Mouse (Mus musculus) embryonic facial prominence, embryonic 15.5 days (tissue): ENCODE results near the gene Zdhhc6. TPM values are rescaled to one million over a fixed set of nuclear protein-coding genes. Genes with fewer than 3 reads are reported as not detected.

Experiments used
- ATAC-seq: fragments of 200-750 bp; cut with Nextera tagmentation; 2 replicates; pipeline ENCODE4 v1.8.0; 2017; ENCODE audit warnings: low read depth, moderate TSS enrichment; ENCODE audit not compliant: insufficient number of reproducible peaks, low FRiP score, low TSS enrichment
- H3K27ac ChIP-seq: fragments of 300-500 bp; sonication (generic); replicated peaks from 2 replicates; pipeline ENCODE4 v1.5.1; 2015; ENCODE audit warnings: mild to moderate bottlenecking, inconsistent platforms
- H3K27me3 ChIP-seq: fragments of 300-500 bp; sonication (generic); 2 replicates; pipeline ENCODE4 v1.6.1; 2015; ENCODE audit warnings: inconsistent platforms
- H3K36me3 ChIP-seq: fragments of 300-500 bp; sonication (generic); 2 replicates; pipeline ENCODE4 v1.6.1; 2015; ENCODE audit warnings: mild to moderate bottlenecking, inconsistent platforms
- H3K4me1 ChIP-seq: fragments of 300-500 bp; sonication (generic); 2 replicates; pipeline ENCODE4 v1.6.1; 2015; ENCODE audit warnings: inconsistent platforms
- H3K4me2 ChIP-seq: fragments of 300-500 bp; sonication (generic); replicated peaks from 2 replicates; pipeline ENCODE4 v1.6.1; 2015; ENCODE audit warnings: mild to moderate bottlenecking, inconsistent platforms
- H3K4me3 ChIP-seq: fragments of 300-500 bp; sonication (generic); replicated peaks from 2 replicates; pipeline ENCODE4 v1.5.1; 2015; ENCODE audit warnings: mild to moderate bottlenecking, inconsistent platforms
- H3K9ac ChIP-seq: fragments of 300-500 bp; sonication (generic); 2 replicates; pipeline ENCODE4 v1.6.1; 2015; ENCODE audit warnings: inconsistent platforms
- H3K9me3 ChIP-seq: fragments of 300-500 bp; sonication (generic); replicated peaks from 2 replicates; pipeline ENCODE4 v1.6.1; 2016; ENCODE audit warnings: inconsistent platforms
- WGBS: fragments of 180-500 bp; shearing (Covaris S2); methylation state at CpG from one replicate; pipeline ENCODE4 v1.1.7; 2015; 5-methylcytosine and 5-hydroxymethylcytosine counted together
- polyA plus RNA-seq: library from polyadenylated mRNA; unstranded; fragments of >200 nt; fragmentation: Nextera tagmentation; extraction: Ambion mirVana; gene quantifications from 2 replicates; pipeline ENCODE4 v1.2.1, GENCODE M21; 2015

Gene Zdhhc6
- polyA plus RNA-seq, 1 experiment from 2014 or later: 78.7 TPM

DNA sequence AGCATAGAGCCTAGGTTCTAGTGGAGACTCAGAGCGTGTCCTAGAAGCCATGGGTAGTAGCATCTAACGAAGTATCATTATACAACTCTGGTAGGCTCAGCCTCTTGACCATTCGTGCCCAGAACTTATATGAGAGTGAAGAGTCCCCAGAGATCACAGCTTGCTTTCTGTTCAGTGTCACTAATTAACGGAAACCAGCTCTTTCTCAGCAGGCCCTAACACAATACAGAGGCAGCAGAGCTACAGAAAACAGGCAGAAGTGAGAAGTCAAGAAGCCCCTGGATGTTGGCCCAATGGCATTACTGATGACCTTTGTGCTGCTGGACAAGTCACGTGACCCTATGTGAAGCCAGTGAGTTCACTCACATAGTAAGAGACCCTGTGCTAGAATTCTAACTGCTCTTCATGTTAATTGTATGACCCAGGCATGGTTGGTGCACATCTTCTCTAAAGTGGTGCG is 74.6 kb downstream of the Zdhhc6 start, which contains the start of gene Gucy2g:
Gucy2g (minus strand) TSS at position 51 of the 460 bp plus-strand sequence.
- Histone ChIP-seq H3K4me3 (no peak within 1 kb of the TSS), H3K27ac (no peak within 1 kb of the TSS), H3K9ac (no peak within 1 kb of the TSS), H3K9me3 (no peaks in the 10 kb centered on the region), H3K4me1 (peaks cover 8% of the 10 kb centered on the region), H3K36me3 (no peaks in the 10 kb centered on the region), H3K27me3 (no peaks in the 10 kb centered on the region), H3K4me2 (no peak within 1 kb of the TSS)
- no peak for ATAC-seq
- 76% methylated on average over 6 of the region's 6 CpGs for WGBS

DNA sequence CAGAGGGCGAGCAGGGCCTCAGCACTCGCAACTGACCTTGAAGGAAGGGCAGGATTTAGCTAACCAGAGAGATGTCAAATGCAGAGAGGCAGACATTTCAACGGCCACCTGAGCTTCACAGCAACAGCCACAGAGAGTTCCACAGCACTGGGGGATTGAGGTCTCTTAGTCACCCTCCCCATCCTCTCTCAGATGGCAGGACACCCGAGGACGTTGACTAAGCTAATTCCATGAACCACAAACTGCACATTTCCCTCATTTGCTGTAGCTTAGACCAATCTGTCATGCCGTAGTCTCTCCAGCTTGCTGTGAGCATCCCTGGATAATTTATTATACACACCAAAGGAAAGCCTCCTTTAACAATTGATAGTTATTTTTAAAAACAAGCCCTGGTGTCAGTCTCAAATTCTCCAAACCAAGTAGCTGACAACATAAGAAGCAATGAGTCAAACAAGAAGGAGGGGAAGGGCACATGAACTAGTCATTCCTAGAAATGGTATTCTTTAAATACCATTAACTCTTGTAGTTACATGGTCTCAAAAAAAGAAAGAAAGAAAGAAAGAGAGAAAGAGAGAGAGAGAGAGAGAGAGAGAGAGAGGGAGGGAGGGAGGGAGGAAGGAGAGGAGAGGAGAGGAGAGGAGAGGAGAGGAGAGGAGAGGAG is 75.9 kb downstream of the Zdhhc6 start:
- Histone ChIP-seq H3K9me3 (no peaks in the 10 kb centered on the region), H3K4me2 (no peak overlapping the region), H3K4me1 (peaks cover under 1% of the 10 kb centered on the region; the same call in 1 of the 2 replicates), H3K36me3 (no peaks in the 10 kb centered on the region), H3K4me3 (no peak overlapping the region), H3K27ac (no peak overlapping the region), H3K27me3 (no peaks in the 10 kb centered on the region), H3K9ac (no peak overlapping the region)
- no peak for ATAC-seq
- WGBS: 66% methylated on average over 6 of the region's 6 CpGs

DNA sequence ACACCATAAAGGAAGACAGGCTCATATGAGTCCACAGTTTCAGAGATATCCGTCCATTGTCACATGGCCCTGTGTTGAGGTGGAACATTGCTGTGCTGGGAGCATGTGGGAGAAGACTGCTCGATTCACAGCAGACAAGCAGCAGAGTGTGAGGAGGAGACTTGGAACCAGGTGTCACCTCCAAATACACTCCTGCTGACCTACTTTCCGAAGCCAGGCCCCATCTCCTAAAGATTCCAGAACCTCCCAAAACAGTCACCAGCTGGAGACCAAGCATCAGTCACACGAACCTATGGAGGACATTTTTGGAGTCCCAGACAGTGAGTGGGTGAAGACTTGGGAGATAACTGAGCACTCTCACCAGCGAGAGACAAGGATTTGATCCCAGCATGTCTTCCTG is 79.3 kb downstream of the Zdhhc6 start:
- Histone ChIP-seq H3K9me3 (no peaks in the 10 kb centered on the region), H3K27me3 (no peaks in the 10 kb centered on the region), H3K36me3 (no peaks in the 10 kb centered on the region), H3K27ac (no peak overlapping the region), H3K4me2 (no peak overlapping the region), H3K4me3 (no peak overlapping the region), H3K9ac (no peak overlapping the region), H3K4me1 (no peaks in the 10 kb centered on the region)
- ATAC-seq: no peak
- 87% methylated on average over 5 of the region's 5 CpGs for WGBS

DNA sequence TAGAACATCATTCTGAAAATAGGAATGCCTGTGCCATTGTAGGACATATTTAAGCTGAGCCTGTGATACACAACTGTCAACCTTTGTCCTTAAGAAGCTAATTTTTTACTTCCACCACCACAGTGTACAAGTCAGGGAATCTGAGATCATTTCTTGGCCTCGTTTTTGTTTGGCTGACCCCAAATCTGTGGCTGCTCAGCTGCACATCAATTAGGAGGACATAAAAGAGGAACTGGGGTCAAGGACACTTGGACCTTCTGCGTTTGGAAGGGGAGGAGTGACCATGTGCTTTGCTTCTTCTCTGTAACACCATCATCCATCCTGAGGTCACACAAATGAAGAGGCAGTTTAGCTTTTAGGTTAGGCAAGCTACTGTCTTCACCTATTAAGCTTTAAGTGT is 79.8 kb downstream of the Zdhhc6 start:
- Histone ChIP-seq H3K27ac (no peak overlapping the region), H3K9ac (no peak overlapping the region), H3K4me3 (no peak overlapping the region), H3K4me2 (no peak overlapping the region), H3K36me3 (no peaks in the 10 kb centered on the region), H3K9me3 (no peaks in the 10 kb centered on the region), H3K27me3 (no peaks in the 10 kb centered on the region), H3K4me1 (no peaks in the 10 kb centered on the region)
- ATAC-seq: no peak
- WGBS: 34% methylated on average over 2 of the region's 2 CpGs

DNA sequence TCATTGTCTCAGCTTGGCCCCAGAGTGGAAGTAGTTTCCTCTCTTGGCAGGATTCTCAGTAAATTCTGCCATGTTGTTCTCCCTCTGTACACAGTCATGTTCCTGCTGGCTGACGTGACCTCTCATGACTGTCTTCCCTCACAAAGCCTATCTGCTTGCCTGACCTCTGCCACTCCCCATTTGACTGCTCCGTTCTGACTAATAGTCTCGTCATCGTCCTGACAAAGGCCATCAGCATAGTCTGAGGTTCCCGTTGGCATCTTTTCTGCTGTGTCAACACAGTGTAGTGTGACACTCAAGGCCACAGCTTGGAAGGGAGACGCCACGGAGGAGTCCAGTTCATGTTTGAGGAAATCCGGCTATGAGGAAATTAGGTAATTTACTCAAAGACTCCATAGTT is 83.7 kb downstream of the Zdhhc6 start:
- no peak overlapping the region for H3K4me3 ChIP-seq
- H3K27me3 ChIP-seq: no peaks in the 10 kb centered on the region
- H3K9ac ChIP-seq: no peak overlapping the region
- ATAC-seq: no peak
- 56% methylated on average over 8 of the region's 8 CpGs for WGBS
- H3K36me3 ChIP-seq: no peaks in the 10 kb centered on the region
- no peak overlapping the region for H3K27ac ChIP-seq
- H3K4me2 ChIP-seq: no peak overlapping the region
- H3K9me3 ChIP-seq: no peaks in the 10 kb centered on the region
- no peaks in the 10 kb centered on the region for H3K4me1 ChIP-seq

DNA sequence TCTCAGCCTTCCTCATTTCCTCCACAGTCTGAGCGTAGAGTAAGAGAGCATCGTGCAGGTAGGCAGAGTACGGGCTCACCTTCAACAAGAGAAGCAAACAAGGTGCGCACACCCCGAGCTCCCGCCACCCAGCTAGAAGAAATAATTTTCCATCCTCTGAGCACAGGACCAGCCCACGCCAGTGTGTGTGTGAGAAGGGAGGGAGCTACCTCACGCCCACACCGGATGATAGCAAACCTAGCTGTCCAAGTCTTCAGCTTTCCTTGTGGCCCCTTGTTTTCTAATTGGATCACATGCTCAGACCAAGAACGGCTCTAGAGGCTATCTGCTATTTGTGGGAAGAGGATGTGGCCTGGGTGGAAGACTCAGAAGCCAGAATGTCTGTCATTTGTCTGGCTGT is 84.8 kb downstream of the Zdhhc6 start:
- ATAC-seq: no peak
- Histone ChIP-seq H3K9me3 (no peaks in the 10 kb centered on the region), H3K4me2 (no peak overlapping the region), H3K27me3 (no peaks in the 10 kb centered on the region), H3K9ac (no peak overlapping the region), H3K36me3 (no peaks in the 10 kb centered on the region), H3K4me1 (no peaks in the 10 kb centered on the region), H3K4me3 (no peak overlapping the region), H3K27ac (no peak overlapping the region)
- WGBS: 80% methylated on average over 10 of the region's 10 CpGs

DNA sequence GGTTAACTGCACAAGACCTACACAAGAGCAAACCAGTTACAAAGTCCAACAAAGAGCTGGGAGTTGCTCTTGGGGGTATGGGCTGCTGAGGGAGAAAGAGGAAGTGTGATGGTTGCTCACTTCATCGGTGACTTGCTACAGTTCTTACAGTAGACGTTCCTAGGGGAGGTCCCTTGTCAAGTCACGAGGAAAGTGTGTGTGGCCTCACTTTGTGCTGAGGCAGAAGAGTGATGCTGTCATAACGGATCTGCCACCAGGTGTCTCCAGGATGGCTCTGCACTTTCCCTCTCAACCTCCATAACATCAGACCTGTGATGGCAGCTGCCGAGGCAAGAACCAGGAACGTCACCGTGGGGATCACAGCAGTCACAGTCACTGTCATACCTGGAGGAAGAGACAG is 88.7 kb downstream of the Zdhhc6 start:
- WGBS: 79% methylated on average over 7 of the region's 7 CpGs
- Histone ChIP-seq H3K27ac (no peak overlapping the region), H3K27me3 (no peaks in the 10 kb centered on the region), H3K4me1 (no peaks in the 10 kb centered on the region), H3K36me3 (no peaks in the 10 kb centered on the region), H3K4me2 (no peak overlapping the region), H3K9ac (no peak overlapping the region), H3K9me3 (no peaks in the 10 kb centered on the region), H3K4me3 (no peak overlapping the region)
- no peak for ATAC-seq

DNA sequence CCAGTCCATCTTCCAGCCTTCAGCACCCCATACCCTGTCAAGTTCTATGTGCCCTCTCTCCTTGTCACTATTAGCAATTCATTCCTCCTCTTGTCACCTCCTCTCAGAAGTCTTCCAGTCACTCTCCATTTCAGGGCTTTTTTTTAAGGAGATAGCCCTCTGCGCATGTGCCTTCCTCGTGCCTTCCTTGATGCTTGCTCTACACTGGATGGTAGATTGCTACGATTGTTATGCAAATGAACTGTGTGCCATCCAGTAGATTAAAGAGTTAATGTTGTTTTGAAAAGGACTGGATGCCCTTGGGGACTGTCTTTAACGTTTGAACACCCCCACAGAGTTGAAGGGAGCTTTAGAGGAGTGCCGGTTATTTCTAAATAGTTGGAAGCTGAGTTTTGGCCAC is 89.2 kb downstream of the Zdhhc6 start:
- Histone ChIP-seq H3K4me2 (no peak overlapping the region), H3K36me3 (no peaks in the 10 kb centered on the region), H3K4me3 (no peak overlapping the region), H3K9ac (no peak overlapping the region), H3K27me3 (no peaks in the 10 kb centered on the region), H3K4me1 (no peaks in the 10 kb centered on the region), H3K9me3 (no peaks in the 10 kb centered on the region), H3K27ac (no peak overlapping the region)
- 54% methylated on average over 5 of the region's 5 CpGs for WGBS
- ATAC-seq: no peak

DNA sequence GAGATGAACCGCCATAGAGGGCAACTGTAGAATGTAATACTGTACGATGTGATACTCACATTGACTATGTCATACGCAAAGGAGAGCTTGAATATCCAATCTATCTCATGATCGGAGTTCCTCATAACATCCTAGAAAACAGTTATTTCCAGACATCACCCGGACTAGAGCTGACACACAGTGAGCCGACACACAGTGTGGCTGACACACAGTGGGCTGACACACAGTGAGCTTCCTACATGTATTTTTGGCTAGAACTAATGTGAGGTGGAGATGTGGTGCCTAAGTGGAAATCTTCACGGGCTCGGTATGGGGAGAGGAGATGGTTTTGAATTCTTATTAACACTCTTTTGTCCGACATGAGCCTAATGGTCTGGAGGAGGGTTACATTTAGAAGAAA is 93.6 kb downstream of the Zdhhc6 start:
- H3K4me3 ChIP-seq: no peak overlapping the region
- no peaks in the 10 kb centered on the region for H3K9me3 ChIP-seq
- no peak overlapping the region for H3K4me2 ChIP-seq
- no peaks in the 10 kb centered on the region for H3K27me3 ChIP-seq
- H3K9ac ChIP-seq: no peak overlapping the region
- no peaks in the 10 kb centered on the region for H3K36me3 ChIP-seq
- no peak for ATAC-seq
- H3K27ac ChIP-seq: no peak overlapping the region
- WGBS: 84% methylated on average over 9 of the region's 9 CpGs
- peaks cover 11% of the 10 kb centered on the region for H3K4me1 ChIP-seq

Other genes with a start within 250 kb of the Zdhhc6 start
- 12.7 and 13.7 TPM in 2 replicates for gene Gpam, start 188.8 kb downstream of the Zdhhc6 start, polyA plus RNA-seq
- 0.36 TPM in 1 of 2 replicates, not detected in the other for gene Tectb, start 135.3 kb downstream of the Zdhhc6 start, polyA plus RNA-seq
- 0.11 and 0.21 TPM in 2 replicates for gene Gucy2g, start 74.8 kb downstream of the Zdhhc6 start, polyA plus RNA-seq
- gene Acsl5, start 64.1 kb downstream of the Zdhhc6 start, polyA plus RNA-seq: 41.0 and 45.0 TPM in 2 replicates
- 25.3 and 25.6 TPM in 2 replicates for gene Vti1a, start 263 bp upstream of the Zdhhc6 start, polyA plus RNA-seq